Comparison of ENCODE assay signal across 29 mouse cellular contexts in the genomic region with DNA sequence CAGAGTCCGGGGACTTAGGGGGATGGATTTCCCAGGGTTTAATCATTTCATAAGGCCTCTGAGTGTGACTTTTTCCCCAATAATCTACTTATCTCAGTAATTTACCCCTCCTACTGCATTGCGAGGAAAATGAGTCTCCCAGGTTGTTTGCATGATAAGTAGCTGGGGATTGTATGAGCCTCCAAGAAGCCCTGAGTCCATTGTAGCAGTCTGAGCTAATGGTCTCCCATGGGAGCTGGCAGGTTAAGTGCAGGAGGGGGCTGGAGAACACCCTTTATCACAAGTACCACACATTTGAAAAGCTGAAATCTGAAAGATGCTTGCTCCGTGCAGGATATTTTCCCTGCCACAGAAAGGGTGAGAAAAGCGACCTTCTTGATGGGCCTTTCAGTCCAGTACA.
DNase-seq lines count a peak whose midpoint lies in the region; ATAC-seq lines count a peak whose summit lies in the region.
"Had no signal": no experiment of that assay in that cellular context is flagged by ENCODE, and none has a peak within 500 bp of the region (broad histone marks: within the 10 kb centered on the region; RNA-seq: fewer than 3 reads in every experiment).

No protein-coding gene starts in this region.

- H3K27ac ChIP-seq in forebrain, embryonic 11.5 days (ENCODE audit: low read depth, low read length) = peak overlapping the region; percentile 9; the same call in 1 of the 2 replicates
- no peak overlapping the region for H3K27ac ChIP-seq in forebrain, embryonic 14.5 days (ENCODE audit: low read depth, low read length)
- H3K27ac ChIP-seq in hindbrain, embryonic 13.5 days = peak overlapping the region; percentile 55; the same call in 1 of the 2 replicates
- H3K27ac ChIP-seq in hindbrain, embryonic 11.5 days (ENCODE audit: low read depth, low read length) = no peak overlapping the region
- peak overlapping the region; percentile 44 for H3K27ac ChIP-seq in midbrain, embryonic 11.5 days (ENCODE audit: low read depth, low read length)
- H3K27ac ChIP-seq in midbrain, embryonic 16.5 days (ENCODE audit: low read length) = peak overlapping the region; percentile 61
- H3K27ac ChIP-seq: embryonic facial prominence, embryonic 12.5 days; heart, embryonic 15.5 days; liver, embryonic 12.5 days; neural tube, embryonic 15.5 days had no signal

- no peak for ATAC-seq in forebrain, embryonic 11.5 days (replicated peaks; ENCODE audit: low FRiP score)
- ATAC-seq in forebrain, embryonic 14.5 days = no peak
- no peak for ATAC-seq in hindbrain, embryonic 13.5 days (ENCODE audit: low FRiP score)
- ATAC-seq in hindbrain, embryonic 11.5 days (ENCODE audit: low FRiP score) = no peak
- peak; percentile 66; the same call in 1 of the 2 replicates for ATAC-seq in midbrain, embryonic 11.5 days (ENCODE audit: low FRiP score)
- no peak for ATAC-seq in midbrain, embryonic 16.5 days
- ATAC-seq: intestine, embryonic 16.5 days; liver, embryonic 12.5 days; liver, postnatal 0 days; Patski had no signal

- no peak for DNase-seq in forebrain, embryonic 11.5 days (ENCODE audit: low spot score)
- no peak for DNase-seq in forebrain, embryonic 14.5 days (ENCODE audit: low spot score)
- no peak for DNase-seq in hindbrain, embryonic 11.5 days (ENCODE audit: low spot score)
- DNase-seq in midbrain, embryonic 11.5 days (ENCODE audit: low spot score, missing footprints) = no peak
- DNase-seq in right cerebral cortex, adult 2 months (ENCODE audit: low spot score in 2 of 2) = no peak
- DNase-seq: adrenal gland, postnatal 10 days; cerebellum, adult 11 months; cerebellum, adult 9-10 months; cerebellum, postnatal 36 days; gastrocnemius, postnatal 14 days; kidney, adult 8-10 months; kidney, postnatal 10 days; layer of hippocampus, postnatal 36 days; left cerebral cortex, postnatal 4 days; liver, postnatal 0 days; lung, postnatal 4 days; right cerebral cortex, adult 18-20 months; right cerebral cortex, postnatal 4 days; thymus, adult 2 months; thymus, postnatal 4 days had no signal

- H3K4me3 ChIP-seq in forebrain, embryonic 11.5 days (ENCODE audit: low read depth, low read length) = no peak overlapping the region
- H3K4me3 ChIP-seq in forebrain, embryonic 14.5 days (ENCODE audit: low read depth, low read length) = no peak overlapping the region
- H3K4me3 ChIP-seq in hindbrain, embryonic 13.5 days = no peak overlapping the region
- no peak overlapping the region for H3K4me3 ChIP-seq in hindbrain, embryonic 11.5 days (ENCODE audit: low read depth, low read length)
- H3K4me3 ChIP-seq in midbrain, embryonic 11.5 days (ENCODE audit: low read depth, low read length) = no peak overlapping the region
- no peak overlapping the region for H3K4me3 ChIP-seq in midbrain, embryonic 16.5 days (ENCODE audit: low read depth, low read length)
- H3K4me3 ChIP-seq: embryonic facial prominence, embryonic 12.5 days; heart, embryonic 15.5 days; liver, embryonic 12.5 days; megakaryocyte, embryonic 14.5 days; neural tube, embryonic 15.5 days had no signal

- no peaks in the 10 kb centered on the region for H3K4me1 ChIP-seq in forebrain, embryonic 11.5 days (replicated peaks; ENCODE audit: control insufficient read depth, insufficient read depth, low read length)
- peaks cover 7% of the 10 kb centered on the region; the same call in 1 of the 2 replicates for H3K4me1 ChIP-seq in forebrain, embryonic 14.5 days (ENCODE audit: control insufficient read depth, insufficient read depth, low read length)
- peaks cover 13% of the 10 kb centered on the region for H3K4me1 ChIP-seq in hindbrain, embryonic 13.5 days (replicated peaks)
- no peaks in the 10 kb centered on the region for H3K4me1 ChIP-seq in hindbrain, embryonic 11.5 days (replicated peaks; ENCODE audit: control insufficient read depth, insufficient read depth, low read length)
- peaks cover 13% of the 10 kb centered on the region for H3K4me1 ChIP-seq in midbrain, embryonic 11.5 days (ENCODE audit: control insufficient read depth, insufficient read depth, low read length)
- H3K4me1 ChIP-seq in midbrain, embryonic 16.5 days (ENCODE audit: control insufficient read depth, insufficient read depth, low read length) = peaks cover 6% of the 10 kb centered on the region
- H3K4me1 ChIP-seq: heart, embryonic 15.5 days had no signal

- WGBS in forebrain, embryonic 11.5 days = 38% methylated on average over 4 of the region's 4 CpGs
- 32% methylated on average over 4 of the region's 4 CpGs for WGBS in forebrain, embryonic 14.5 days
- whole genome bisulfite sequencing in hindbrain, embryonic 13.5 days = 52% methylated on average over 4 of the region's 4 CpGs
- WGBS in hindbrain, embryonic 11.5 days = 73% methylated on average over 4 of the region's 4 CpGs
- 46% methylated on average over 4 of the region's 4 CpGs for WGBS in midbrain, embryonic 11.5 days
- 23% methylated on average over 4 of the region's 4 CpGs for WGBS in midbrain, embryonic 16.5 days

- H3K9me3 ChIP-seq in forebrain, embryonic 11.5 days (ENCODE audit: control insufficient read depth, low read length) = no peaks in the 10 kb centered on the region; the same call in 1 of the 2 replicates
- no peaks in the 10 kb centered on the region for H3K9me3 ChIP-seq in forebrain, embryonic 14.5 days (replicated peaks; ENCODE audit: control insufficient read depth, low read length)
- no peaks in the 10 kb centered on the region for H3K9me3 ChIP-seq in hindbrain, embryonic 13.5 days
- H3K9me3 ChIP-seq in hindbrain, embryonic 11.5 days (ENCODE audit: control insufficient read depth, low read length) = no peaks in the 10 kb centered on the region
- no peaks in the 10 kb centered on the region; the same call in 1 of the 2 replicates for H3K9me3 ChIP-seq in midbrain, embryonic 11.5 days (ENCODE audit: control insufficient read depth, low read length)
- no peaks in the 10 kb centered on the region for H3K9me3 ChIP-seq in midbrain, embryonic 16.5 days (replicated peaks; ENCODE audit: control insufficient read depth, low read length, poor library complexity, severe bottlenecking)
- H3K9me3 ChIP-seq: embryonic facial prominence, embryonic 12.5 days; heart, embryonic 15.5 days; liver, embryonic 12.5 days; neural tube, embryonic 15.5 days had no signal

- H3K36me3 ChIP-seq in forebrain, embryonic 11.5 days (ENCODE audit: control insufficient read depth, insufficient read depth, low read length) = no peaks in the 10 kb centered on the region
- H3K36me3 ChIP-seq in forebrain, embryonic 14.5 days (ENCODE audit: control insufficient read depth, insufficient read depth, low read length) = no peaks in the 10 kb centered on the region
- H3K36me3 ChIP-seq in hindbrain, embryonic 13.5 days = no peaks in the 10 kb centered on the region
- H3K36me3 ChIP-seq in hindbrain, embryonic 11.5 days (ENCODE audit: control insufficient read depth, insufficient read depth, low read length) = no peaks in the 10 kb centered on the region
- H3K36me3 ChIP-seq in midbrain, embryonic 11.5 days (ENCODE audit: control insufficient read depth, insufficient read depth, low read length) = no peaks in the 10 kb centered on the region
- no peaks in the 10 kb centered on the region for H3K36me3 ChIP-seq in midbrain, embryonic 16.5 days (ENCODE audit: control insufficient read depth, insufficient read depth, low read length)
- H3K36me3 ChIP-seq: embryonic facial prominence, embryonic 12.5 days; heart, embryonic 15.5 days; liver, embryonic 12.5 days; neural tube, embryonic 15.5 days had no signal

- H3K4me2 ChIP-seq in forebrain, embryonic 11.5 days (ENCODE audit: low read depth, low read length, severe bottlenecking) = no peak overlapping the region
- no peak overlapping the region for H3K4me2 ChIP-seq in forebrain, embryonic 14.5 days (ENCODE audit: low read length)
- H3K4me2 ChIP-seq in hindbrain, embryonic 13.5 days = no peak overlapping the region
- H3K4me2 ChIP-seq in hindbrain, embryonic 11.5 days (replicated peaks; ENCODE audit: low read depth, low read length) = no peak overlapping the region
- no peak overlapping the region for H3K4me2 ChIP-seq in midbrain, embryonic 11.5 days
- H3K4me2 ChIP-seq in midbrain, embryonic 16.5 days (ENCODE audit: low read length) = no peak overlapping the region
- H3K4me2 ChIP-seq: embryonic facial prominence, embryonic 12.5 days; heart, embryonic 15.5 days; liver, embryonic 12.5 days; neural tube, embryonic 15.5 days had no signal

- no peak overlapping the region for H3K9ac ChIP-seq in forebrain, embryonic 11.5 days (ENCODE audit: low read length)
- H3K9ac ChIP-seq in forebrain, embryonic 14.5 days (ENCODE audit: low read length) = no peak overlapping the region
- no peak overlapping the region for H3K9ac ChIP-seq in hindbrain, embryonic 13.5 days
- H3K9ac ChIP-seq in hindbrain, embryonic 11.5 days (ENCODE audit: low read depth, low read length) = no peak overlapping the region
- H3K9ac ChIP-seq in midbrain, embryonic 11.5 days (ENCODE audit: low read length) = no peak overlapping the region
- no peak overlapping the region for H3K9ac ChIP-seq in midbrain, embryonic 16.5 days (ENCODE audit: low read depth, low read length)
- H3K9ac ChIP-seq: embryonic facial prominence, embryonic 12.5 days; heart, embryonic 15.5 days; liver, embryonic 12.5 days; liver, postnatal 0 days; neural tube, embryonic 15.5 days had no signal

- H3K27me3 ChIP-seq in forebrain, embryonic 11.5 days (ENCODE audit: control insufficient read depth, insufficient read depth, low read length) = no peaks in the 10 kb centered on the region
- H3K27me3 ChIP-seq in forebrain, embryonic 14.5 days (replicated peaks; ENCODE audit: control insufficient read depth, insufficient read depth, low read length) = no peaks in the 10 kb centered on the region
- H3K27me3 ChIP-seq in hindbrain, embryonic 13.5 days = no peaks in the 10 kb centered on the region
- H3K27me3 ChIP-seq in hindbrain, embryonic 11.5 days (ENCODE audit: control insufficient read depth, insufficient read depth, low read length) = no peaks in the 10 kb centered on the region
- H3K27me3 ChIP-seq in midbrain, embryonic 11.5 days (ENCODE audit: control insufficient read depth, insufficient read depth, low read length) = no peaks in the 10 kb centered on the region
- no peaks in the 10 kb centered on the region for H3K27me3 ChIP-seq in midbrain, embryonic 16.5 days (ENCODE audit: control insufficient read depth, insufficient read depth, low read depth, low read length)
- H3K27me3 ChIP-seq: embryonic facial prominence, embryonic 12.5 days; heart, embryonic 15.5 days; liver, embryonic 12.5 days; megakaryocyte, embryonic 14.5 days; neural tube, embryonic 15.5 days; Patski had no signal

Comparison
In these comparisons a context has a peak if more than half of its experiments do, and no peak if none do; other contexts are left out.
1. H3K27ac ChIP-seq: peak in forebrain, embryonic 11.5 days (single experiment), hindbrain, embryonic 13.5 days (single experiment), midbrain, embryonic 11.5 days (single experiment) and midbrain, embryonic 16.5 days (single experiment); none in forebrain, embryonic 14.5 days (single experiment) and hindbrain, embryonic 11.5 days (single experiment).